Mouse (Mus musculus) olfactory bulb, adult 2 months (tissue): ENCODE data around the gene Gnaz.

Source experiments
- CTCF ChIP-seq: fragments of 200-500 bp; IDR thresholded peaks from 2 replicates; pipeline ENCODE4 v1.5.1; 2012; ENCODE audit warnings: low read depth, mild to moderate bottlenecking, low read length, moderate library complexity; ENCODE audit not compliant: insufficient read depth
- POLR2A ChIP-seq: fragments of 200-500 bp; IDR thresholded peaks from 2 replicates; pipeline ENCODE4 v1.6.1; 2012; ENCODE audit warnings: mild to moderate bottlenecking, low read depth, low read length, moderate library complexity; ENCODE audit not compliant: insufficient read depth

DNA sequence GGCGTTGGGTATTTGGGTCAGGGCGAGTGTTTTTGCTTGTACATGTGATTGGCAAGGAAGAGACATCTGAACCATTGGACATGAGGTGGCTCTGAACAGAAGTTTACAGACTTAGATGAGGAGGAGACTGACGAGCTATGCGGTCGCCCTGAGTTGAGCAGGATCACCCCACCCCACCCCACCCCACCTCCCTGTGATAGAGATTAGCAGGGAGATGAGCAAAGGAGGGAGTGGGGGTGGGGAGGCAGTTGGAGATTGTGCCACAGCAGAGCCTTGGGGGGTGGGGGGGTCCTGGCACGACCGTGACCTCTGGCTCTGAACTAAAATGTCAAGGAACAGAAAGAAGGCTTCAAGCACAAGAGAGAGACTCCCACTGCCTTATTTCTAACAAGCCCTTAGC is 9.5 kb downstream of the Gnaz start:
- no peak for TF ChIP-seq CTCF
- TF ChIP-seq POLR2A: no peak
